Mouse (Mus musculus) heart, embryonic 14.5 days (tissue): Measurements from ENCODE around the gene Sipa1l3. TPM values are rescaled to one million over a fixed set of nuclear protein-coding genes. Genes with fewer than 3 reads are reported as not detected.

Experiments used
- ATAC-seq: fragments of 200-750 bp; cut with Nextera tagmentation; 2 replicates; pipeline ENCODE4 v1.8.0; 2017; ENCODE audit warnings: low read depth, moderate TSS enrichment; ENCODE audit not compliant: insufficient number of reproducible peaks, insufficient read depth, low FRiP score
- H3K27ac ChIP-seq, 2 experiments: fragments of 200-500 bp in 1 of 2; fragments of 300-500 bp in 1 of 2; sonication (generic) in 1 of 2; replicated peaks in 1 of 2; 2 replicates each; pipeline ENCODE4 v1.5.1; 2012 to 2014; ENCODE audit warnings: low read depth in 2 of 2, low read length in 2 of 2, control low read depth in 1 of 2, mild to moderate bottlenecking in 1 of 2, mixed read lengths in 1 of 2; ENCODE audit not compliant: control insufficient read depth in 1 of 2, insufficient read depth in 1 of 2
- H3K27me3 ChIP-seq: fragments of 300-500 bp; sonication (generic); 2 replicates; pipeline ENCODE4 v1.6.1; 2014; ENCODE audit warnings: mild to moderate bottlenecking, low read length, control low read depth; ENCODE audit not compliant: control insufficient read depth, insufficient read depth
- H3K36me3 ChIP-seq: fragments of 300-500 bp; sonication (generic); 2 replicates; pipeline ENCODE4 v1.6.1; 2014; ENCODE audit warnings: mild to moderate bottlenecking, control low read depth, low read length, mixed read lengths; ENCODE audit not compliant: control insufficient read depth, insufficient read depth
- H3K4me1 ChIP-seq, 2 experiments: fragments of 200-500 bp in 1 of 2; fragments of 300-500 bp in 1 of 2; sonication (generic) in 1 of 2; 2 replicates each; pipeline ENCODE4 v1.6.1; 2012 to 2014; ENCODE audit warnings: low read length in 2 of 2, control low read depth in 1 of 2, mixed read lengths in 1 of 2; ENCODE audit not compliant: control insufficient read depth in 2 of 2, insufficient read depth in 2 of 2
- H3K4me2 ChIP-seq: fragments of 300-500 bp; sonication (generic); 2 replicates; pipeline ENCODE4 v1.6.1; 2014; ENCODE audit warnings: mild to moderate bottlenecking, low read length
- H3K4me3 ChIP-seq, 2 experiments: fragments of 200-500 bp in 1 of 2; fragments of 300-500 bp in 1 of 2; sonication (generic) in 1 of 2; 2 replicates each; pipeline ENCODE4 v1.5.1; 2012 to 2014; ENCODE audit warnings: low read length in 2 of 2, mild to moderate bottlenecking in 2 of 2, control low read depth in 1 of 2, low read depth in 1 of 2, moderate library complexity in 1 of 2; ENCODE audit not compliant: control insufficient read depth in 1 of 2, insufficient read depth in 1 of 2
- H3K9ac ChIP-seq: fragments of 300-500 bp; sonication (generic); 2 replicates; pipeline ENCODE4 v1.6.1; 2014; ENCODE audit warnings: mild to moderate bottlenecking, low read length
- H3K9me3 ChIP-seq: fragments of 300-500 bp; sonication (generic); 2 replicates; pipeline ENCODE4 v1.6.1; 2016; ENCODE audit warnings: low read length, control low read depth; ENCODE audit not compliant: control insufficient read depth
- WGBS: fragments of 180-500 bp; shearing (Covaris S2); extraction: QIAGEN DNeasy Blood & Tissue Kit; methylation state at CpG from one replicate; pipeline ENCODE4 v1.1.7; 2014; 5-methylcytosine and 5-hydroxymethylcytosine counted together
- polyA plus RNA-seq: library from polyadenylated mRNA; unstranded; fragments of >200 nt; fragmentation: Nextera tagmentation; extraction: Ambion mirVana; gene quantifications from 2 replicates; pipeline ENCODE4 v1.2.1, GENCODE M21; 2014

Gene Sipa1l3
- polyA plus RNA-seq, 1 experiment from 2014 or later: 3.4 TPM

DNA sequence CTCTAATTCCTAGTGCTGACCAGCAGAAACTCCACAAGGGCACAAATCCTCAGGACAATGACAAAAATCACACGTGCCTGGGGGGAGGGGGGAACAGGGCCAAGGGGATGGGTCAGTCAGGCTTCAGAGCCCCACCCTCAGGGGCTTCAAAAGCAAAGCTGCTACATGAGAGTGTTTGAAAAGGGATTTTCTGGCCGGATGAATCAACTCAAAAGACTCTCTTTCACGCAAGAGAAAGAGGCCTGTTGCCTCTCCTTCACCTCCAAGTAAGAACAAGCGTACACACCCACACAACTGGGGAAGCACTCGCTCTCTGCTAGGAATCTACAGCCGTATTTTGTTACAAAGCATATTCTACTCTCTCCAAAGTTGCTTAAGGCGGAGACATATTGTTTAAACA, 28.6 kb downstream of the Sipa1l3 start:
- Histone ChIP-seq H3K4me1 (no peaks in the 10 kb centered on the region), H3K4me3 (no peak overlapping the region), H3K4me2 (no peak overlapping the region), H3K27me3 (peaks cover 71% of the 10 kb centered on the region), H3K36me3 (no peaks in the 10 kb centered on the region), H3K9ac (no peak overlapping the region), H3K9me3 (no peaks in the 10 kb centered on the region), H3K27ac (no peak overlapping the region)
- ATAC-seq: no peak
- 56% methylated on average over 7 of the region's 7 CpGs for WGBS

DNA sequence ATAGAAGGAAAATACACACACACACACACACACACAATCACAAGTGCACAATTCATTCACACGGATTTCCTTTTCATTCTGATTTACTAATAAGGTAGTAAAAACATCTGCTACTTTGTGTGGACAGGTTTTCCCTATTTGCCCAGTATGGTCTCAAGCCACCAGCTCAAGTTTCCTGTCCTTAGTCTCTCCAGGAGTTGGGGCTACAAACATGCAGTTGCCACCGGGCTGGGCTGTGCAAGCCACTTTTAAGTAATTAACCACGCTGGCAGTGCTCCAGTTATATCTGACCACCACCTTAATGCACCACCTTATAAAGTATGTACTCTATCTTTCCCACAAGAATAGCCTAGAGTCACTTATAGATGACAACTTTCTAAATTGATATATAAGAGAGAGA, 29.1 kb downstream of the Sipa1l3 start:
- peaks cover 71% of the 10 kb centered on the region for H3K27me3 ChIP-seq
- no peaks in the 10 kb centered on the region for H3K9me3 ChIP-seq
- WGBS: 51% methylated on average over 3 of the region's 3 CpGs
- H3K4me3 ChIP-seq: no peak overlapping the region
- H3K4me2 ChIP-seq: no peak overlapping the region
- ATAC-seq: no peak
- H3K9ac ChIP-seq: no peak overlapping the region
- no peaks in the 10 kb centered on the region for H3K36me3 ChIP-seq
- no peak overlapping the region for H3K27ac ChIP-seq
- no peaks in the 10 kb centered on the region for H3K4me1 ChIP-seq

DNA sequence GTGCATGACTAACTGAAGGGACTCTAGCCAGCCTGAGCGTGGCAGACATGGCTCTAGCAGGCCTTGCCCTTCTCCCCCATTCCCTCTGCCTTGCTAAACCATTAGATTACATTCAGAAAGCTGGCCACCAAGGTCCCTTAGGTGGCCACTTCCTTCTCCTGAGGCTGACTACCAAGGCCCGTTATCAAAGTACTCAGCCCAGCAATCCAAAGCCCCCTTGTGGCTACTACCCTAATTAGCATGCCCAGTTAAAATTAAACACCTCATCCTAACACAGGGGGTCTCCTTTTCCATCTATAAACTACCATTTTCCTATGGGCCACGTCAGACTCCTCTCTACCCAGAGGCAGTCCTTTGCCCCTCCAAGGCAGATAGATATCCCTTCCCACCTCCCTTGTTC, 31.7 kb downstream of the Sipa1l3 start:
- H3K27ac ChIP-seq: no peak overlapping the region
- no peaks in the 10 kb centered on the region for H3K4me1 ChIP-seq
- WGBS: 67% methylated on average over 3 of the region's 3 CpGs
- no peaks in the 10 kb centered on the region for H3K36me3 ChIP-seq
- ATAC-seq: no peak
- H3K4me3 ChIP-seq: no peak overlapping the region
- H3K9ac ChIP-seq: no peak overlapping the region
- peaks cover 68% of the 10 kb centered on the region for H3K27me3 ChIP-seq
- no peak overlapping the region for H3K4me2 ChIP-seq
- no peaks in the 10 kb centered on the region for H3K9me3 ChIP-seq

DNA sequence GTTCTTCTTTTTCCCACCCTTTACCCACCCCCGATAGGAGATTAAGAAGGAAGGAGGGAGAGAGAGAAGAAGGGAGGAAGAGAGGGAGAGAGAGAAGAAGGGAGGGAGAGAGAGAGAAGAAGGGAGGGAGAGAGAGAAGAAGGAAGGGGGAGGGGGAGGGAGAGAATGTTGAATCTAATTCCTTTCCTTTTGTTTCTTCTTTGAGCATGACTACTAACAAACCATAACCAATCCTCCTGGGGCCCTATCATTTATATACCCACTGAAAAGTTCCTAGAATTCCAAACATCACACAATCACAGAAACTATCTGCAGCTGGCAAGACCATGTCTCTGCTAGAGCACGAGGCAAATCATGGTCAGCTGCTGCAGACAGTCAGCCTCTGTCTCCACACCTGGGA, 32.7 kb downstream of the Sipa1l3 start:
- Histone ChIP-seq H3K9me3 (no peaks in the 10 kb centered on the region), H3K36me3 (no peaks in the 10 kb centered on the region), H3K4me1 (no peaks in the 10 kb centered on the region), H3K4me2 (no peak overlapping the region), H3K27ac (no peak overlapping the region), H3K4me3 (no peak overlapping the region), H3K27me3 (peaks cover 66% of the 10 kb centered on the region), H3K9ac (no peak overlapping the region)
- WGBS: 59% methylated on average over 2 of the region's 2 CpGs
- ATAC-seq: no peak

DNA sequence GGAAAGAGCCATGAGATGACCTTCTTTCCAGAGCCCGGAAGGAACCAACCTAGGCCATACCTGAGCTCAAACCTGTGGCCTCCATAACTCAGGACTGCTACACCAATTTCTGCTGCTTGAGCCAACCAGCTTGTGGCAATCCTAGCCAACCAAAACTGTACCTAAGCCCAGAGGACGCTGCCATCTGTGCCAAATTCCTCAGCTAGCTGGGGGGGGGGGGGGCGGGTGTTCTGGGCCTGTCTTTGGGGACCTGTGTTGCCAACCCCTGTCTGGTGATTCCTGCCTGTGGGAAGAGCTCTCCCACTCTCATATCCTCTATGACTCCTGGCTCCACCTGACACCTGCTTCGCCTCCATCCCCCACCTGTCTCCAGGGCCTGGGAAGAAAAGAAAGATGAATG, 34.9 kb downstream of the Sipa1l3 start:
- H3K9ac ChIP-seq: no peak overlapping the region
- no peak overlapping the region for H3K4me2 ChIP-seq
- H3K4me3 ChIP-seq: no peak overlapping the region
- 66% methylated on average over 4 of the region's 4 CpGs for WGBS
- no peaks in the 10 kb centered on the region for H3K4me1 ChIP-seq
- H3K9me3 ChIP-seq: no peaks in the 10 kb centered on the region
- H3K36me3 ChIP-seq: no peaks in the 10 kb centered on the region
- no peak overlapping the region for H3K27ac ChIP-seq
- peaks cover 64% of the 10 kb centered on the region for H3K27me3 ChIP-seq
- ATAC-seq: no peak

DNA sequence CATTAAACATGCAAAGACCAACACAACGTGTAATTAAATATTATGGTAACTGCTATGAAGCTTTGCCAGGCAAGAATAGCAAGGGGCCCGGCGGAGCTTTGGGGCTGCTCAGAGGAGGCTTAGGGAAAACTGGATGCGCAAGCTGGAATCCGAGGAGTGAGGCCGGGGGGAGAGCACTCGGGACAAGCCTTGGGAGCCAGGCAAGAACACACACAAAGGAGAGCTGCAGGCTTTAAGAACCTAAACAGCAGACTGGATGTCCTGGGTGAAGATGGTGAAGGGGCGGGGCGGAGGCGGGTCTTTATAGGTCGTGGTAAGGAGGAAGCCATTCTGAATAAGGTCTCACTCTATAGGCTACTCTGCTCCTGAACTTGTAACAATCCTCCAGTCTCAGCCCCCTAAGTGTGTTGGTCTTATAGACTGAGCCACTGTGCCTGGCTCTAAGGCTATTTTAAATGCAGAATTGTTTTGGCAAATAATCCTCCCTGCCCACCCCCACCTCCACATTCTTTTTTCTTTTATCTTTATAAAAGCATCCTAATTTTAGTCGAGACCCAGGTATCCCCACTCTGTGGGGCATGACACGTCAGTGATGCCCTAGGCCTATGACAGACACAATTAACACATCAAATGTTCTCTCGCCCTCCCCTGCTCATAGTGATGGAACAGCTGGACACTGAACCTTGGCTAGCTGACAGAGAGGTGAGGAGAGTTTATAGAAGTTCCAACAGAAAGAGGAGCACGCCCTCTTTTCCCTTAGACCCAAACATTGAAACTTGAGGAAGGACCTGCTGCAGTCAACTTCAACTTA, 36.9 kb downstream of the Sipa1l3 start:
- Histone ChIP-seq H3K36me3 (no peaks in the 10 kb centered on the region), H3K4me3 (no peak overlapping the region), H3K4me1 (no peaks in the 10 kb centered on the region), H3K9me3 (no peaks in the 10 kb centered on the region), H3K27ac (no peak overlapping the region), H3K9ac (no peak overlapping the region), H3K4me2 (no peak overlapping the region), H3K27me3 (peaks cover 69% of the 10 kb centered on the region)
- 62% methylated on average over 15 of the region's 15 CpGs for WGBS
- ATAC-seq: no peak

DNA sequence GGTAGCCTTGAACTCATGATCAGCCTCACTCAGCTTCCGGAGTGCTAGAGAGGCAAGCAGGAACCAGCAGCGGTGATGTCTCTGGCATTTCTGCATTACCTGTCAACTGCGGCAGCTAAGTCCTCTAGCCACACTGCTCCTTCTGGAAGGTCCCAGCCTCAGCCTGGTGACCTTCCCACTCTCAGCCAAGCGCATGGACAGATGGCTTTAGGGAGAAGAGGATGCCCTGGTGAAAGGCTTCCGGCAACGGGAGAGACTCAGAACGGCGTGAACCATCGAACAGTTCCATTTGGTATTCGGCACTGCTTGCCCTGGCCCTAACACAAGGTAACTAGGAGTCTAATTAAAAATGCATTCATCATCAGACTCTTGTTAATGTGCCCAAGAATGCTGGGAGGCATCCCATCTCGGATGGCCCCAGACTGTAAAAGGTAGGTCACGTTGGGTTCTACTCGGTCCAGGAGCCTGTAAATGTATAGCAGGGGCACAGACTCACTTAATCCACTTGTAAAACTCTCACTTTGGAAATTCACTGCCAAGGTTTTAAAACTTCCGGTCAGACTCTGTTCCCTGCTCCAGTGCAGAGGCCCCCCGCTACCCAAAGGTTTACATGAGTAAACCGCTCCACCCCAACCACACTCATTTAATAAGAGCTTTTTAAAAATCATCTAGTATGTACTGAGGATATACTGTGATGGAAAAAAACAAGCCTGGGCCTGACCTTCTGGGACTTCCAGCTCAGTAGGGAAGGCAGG, 37.7 kb downstream of the Sipa1l3 start:
- 89% methylated on average over 16 of the region's 16 CpGs for WGBS
- Histone ChIP-seq H3K9me3 (no peaks in the 10 kb centered on the region), H3K4me1 (no peaks in the 10 kb centered on the region), H3K9ac (no peak overlapping the region), H3K4me2 (no peak overlapping the region), H3K36me3 (no peaks in the 10 kb centered on the region), H3K27me3 (peaks cover 76% of the 10 kb centered on the region), H3K4me3 (no peak overlapping the region), H3K27ac (no peak overlapping the region)
- no peak for ATAC-seq
